Mouse (Mus musculus) kidney, adult 2 months (tissue): Measurements from ENCODE around the gene Ms4a4c. TPM values are rescaled to one million over a fixed set of nuclear protein-coding genes. Genes with fewer than 3 reads are reported as not detected.

ENCODE experiments used
- DNase-seq: peaks from one replicate; pipeline ENCODE4 v3.0.0; 2021
- H3K27ac ChIP-seq: fragments of 200-500 bp; 2 replicates; pipeline ENCODE4 v1.5.1; 2012; ENCODE audit warnings: low read depth, low read length, control low read depth, inconsistent platforms; ENCODE audit not compliant: insufficient read depth
- H3K27me3 ChIP-seq: fragments of 200-500 bp; replicated peaks from 2 replicates; pipeline ENCODE4 v1.6.1; 2012; ENCODE audit warnings: mild to moderate bottlenecking, moderate library complexity, low read length, inconsistent platforms; ENCODE audit not compliant: control insufficient read depth, insufficient read depth
- H3K36me3 ChIP-seq: fragments of 200-500 bp; 2 replicates; pipeline ENCODE4 v1.6.1; 2012; ENCODE audit warnings: mild to moderate bottlenecking, moderate library complexity, low read length, inconsistent platforms; ENCODE audit not compliant: control insufficient read depth, insufficient read depth
- H3K4me1 ChIP-seq: fragments of 200-500 bp; 2 replicates; pipeline ENCODE4 v1.6.1; 2011; ENCODE audit warnings: low read length; ENCODE audit not compliant: control insufficient read depth, insufficient read depth
- H3K4me3 ChIP-seq: fragments of 200-500 bp; 2 replicates; pipeline ENCODE4 v1.5.1; 2011; ENCODE audit warnings: mild to moderate bottlenecking, low read depth, low read length, control low read depth; ENCODE audit not compliant: insufficient read depth
- CTCF ChIP-seq: fragments of 200-500 bp; conservative IDR thresholded peaks from 2 replicates; pipeline ENCODE4 v1.5.1; 2011; ENCODE audit warnings: low read depth, mild to moderate bottlenecking, control low read depth, low read length, moderate library complexity, mixed read lengths; ENCODE audit not compliant: insufficient read depth, insufficient read length
- POLR2A ChIP-seq: fragments of 200-500 bp; IDR thresholded peaks from one replicate; pipeline ENCODE4 v1.6.1; 2011; ENCODE audit warnings: low read depth, low read length, control low read depth
- WGBS: fragments of 180-500 bp; shearing (Covaris S2); methylation state at CpG from one replicate; pipeline ENCODE4 v1.1.7; 2018; 5-methylcytosine and 5-hydroxymethylcytosine counted together
- polyA plus RNA-seq: library from polyadenylated mRNA; depleted of rRNA; stranded (reverse); fragments of >200 nt; gene quantifications from 2 replicates; pipeline ENCODE4 v1.2.3, GENCODE M21; 2012

Gene Ms4a4c
- polyA plus RNA-seq, 1 experiment = 1.7 TPM

- no peak for TF ChIP-seq CTCF
- TF ChIP-seq POLR2A = no peak
- Histone ChIP-seq H3K27me3 (no peaks in the 10 kb centered on the region), H3K36me3 (no peaks in the 10 kb centered on the region), H3K4me3 (no peak overlapping the region), H3K27ac (no peak overlapping the region), H3K4me1 (no peaks in the 10 kb centered on the region)
- 68% methylated on average over 2 of the region's 2 CpGs for WGBS
- no peak for DNase-seq
Measured at GRCm38 (mm10) chr19:11387109-11387508, 17.5 kb upstream of the Ms4a4c start.

DNA sequence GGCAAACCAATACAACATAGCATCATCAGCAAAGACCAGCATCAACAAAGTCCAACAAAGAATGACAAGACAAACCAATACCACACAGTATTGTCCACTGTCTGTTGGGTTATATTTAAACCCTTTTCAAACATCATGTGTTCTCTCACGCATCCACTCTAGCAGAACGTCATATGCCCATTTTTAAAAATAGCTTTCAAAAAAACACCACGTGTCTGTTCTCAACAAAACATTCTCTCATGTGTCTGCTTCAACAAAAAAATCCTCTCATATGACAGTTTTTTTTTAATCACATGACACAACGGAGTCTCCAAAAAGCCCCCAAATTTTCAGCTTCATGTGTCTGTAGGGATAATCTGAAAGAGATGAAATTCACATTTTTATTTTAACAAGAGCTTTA is 16.9 kb upstream of the Ms4a4c start:
- H3K27ac ChIP-seq = no peak overlapping the region
- no peaks in the 10 kb centered on the region for H3K36me3 ChIP-seq
- no peaks in the 10 kb centered on the region for H3K27me3 ChIP-seq
- 78% methylated on average over 4 of the region's 4 CpGs for WGBS
- H3K4me3 ChIP-seq = no peak overlapping the region
- no peak for DNase-seq
- no peak for TF ChIP-seq POLR2A
- TF ChIP-seq CTCF = no peak
- H3K4me1 ChIP-seq = no peaks in the 10 kb centered on the region

DNA sequence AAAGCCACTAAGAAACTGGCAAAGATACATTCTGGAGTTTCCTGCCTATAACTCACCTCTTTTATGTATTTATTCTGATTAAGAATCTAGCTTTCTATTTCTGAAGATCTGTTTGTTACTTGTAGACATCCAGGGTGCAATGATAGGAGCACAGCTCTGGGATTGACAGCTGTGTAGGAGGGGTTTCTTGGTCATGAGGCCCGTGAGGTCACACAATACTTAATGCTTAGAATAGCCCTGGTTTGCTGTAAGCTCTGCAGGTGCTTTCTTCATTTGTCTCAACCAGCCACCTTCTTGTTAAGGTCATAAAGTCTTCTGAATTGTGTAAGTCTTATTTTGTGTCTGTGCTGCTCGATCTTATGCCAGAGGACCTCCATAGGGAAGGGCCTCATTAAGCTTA is 15.6 kb upstream of the Ms4a4c start:
- DNase-seq = no peak
- WGBS = 68% methylated on average over 2 of the region's 2 CpGs
- no peaks in the 10 kb centered on the region for H3K36me3 ChIP-seq
- H3K4me1 ChIP-seq = no peaks in the 10 kb centered on the region
- no peak overlapping the region for H3K4me3 ChIP-seq
- H3K27me3 ChIP-seq = no peaks in the 10 kb centered on the region
- TF ChIP-seq POLR2A (no peak), CTCF (no peak)
- no peak overlapping the region for H3K27ac ChIP-seq

DNA sequence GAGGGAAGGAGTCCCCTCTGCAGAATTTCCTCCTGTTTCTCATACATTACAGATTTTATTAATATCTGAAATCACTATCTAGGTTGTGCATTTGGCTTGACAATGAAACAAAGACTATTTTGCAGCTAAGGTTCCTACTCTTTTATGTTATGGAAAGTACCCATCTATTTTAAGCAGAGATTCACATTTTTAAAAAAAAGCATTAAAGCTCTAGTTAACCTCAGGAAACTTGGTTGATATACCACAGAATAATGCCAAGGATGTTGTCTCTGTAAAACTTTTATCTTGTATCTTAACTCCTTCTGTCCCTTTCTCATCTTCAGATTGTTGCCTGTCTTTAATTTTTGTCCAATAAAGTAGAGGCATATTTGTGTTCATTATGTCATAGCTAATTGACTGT is 8.8 kb upstream of the Ms4a4c start:
- no peak for TF ChIP-seq POLR2A
- TF ChIP-seq CTCF = no peak
- no peak for DNase-seq
- Histone ChIP-seq H3K4me1 (no peaks in the 10 kb centered on the region), H3K27ac (no peak overlapping the region), H3K27me3 (no peaks in the 10 kb centered on the region), H3K36me3 (no peaks in the 10 kb centered on the region), H3K4me3 (no peak overlapping the region)

DNA sequence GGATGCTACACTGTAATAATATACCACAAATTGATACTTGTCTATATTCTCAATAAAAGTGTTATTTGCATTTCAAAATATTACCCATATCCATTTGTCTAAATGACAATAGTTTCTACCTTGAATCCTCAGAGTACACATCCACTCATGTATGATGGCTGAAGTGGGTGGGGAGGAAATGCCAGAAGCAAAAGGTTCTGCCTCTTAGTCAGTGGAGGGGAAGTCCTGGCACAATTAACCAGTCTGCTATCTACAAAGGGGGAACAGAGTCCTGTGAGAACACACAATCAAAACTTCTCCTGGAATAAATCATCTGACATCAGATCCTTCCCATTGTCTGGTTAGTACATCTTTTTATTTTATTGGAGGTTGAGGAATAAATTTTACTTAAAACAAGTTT is 2.9 kb downstream of the Ms4a4c start:
- DNase-seq = no peak
- Histone ChIP-seq H3K4me3 (no peak overlapping the region), H3K27ac (no peak overlapping the region), H3K36me3 (no peaks in the 10 kb centered on the region), H3K4me1 (no peaks in the 10 kb centered on the region), H3K27me3 (no peaks in the 10 kb centered on the region)
- TF ChIP-seq CTCF = no peak
- no peak for TF ChIP-seq POLR2A

DNA sequence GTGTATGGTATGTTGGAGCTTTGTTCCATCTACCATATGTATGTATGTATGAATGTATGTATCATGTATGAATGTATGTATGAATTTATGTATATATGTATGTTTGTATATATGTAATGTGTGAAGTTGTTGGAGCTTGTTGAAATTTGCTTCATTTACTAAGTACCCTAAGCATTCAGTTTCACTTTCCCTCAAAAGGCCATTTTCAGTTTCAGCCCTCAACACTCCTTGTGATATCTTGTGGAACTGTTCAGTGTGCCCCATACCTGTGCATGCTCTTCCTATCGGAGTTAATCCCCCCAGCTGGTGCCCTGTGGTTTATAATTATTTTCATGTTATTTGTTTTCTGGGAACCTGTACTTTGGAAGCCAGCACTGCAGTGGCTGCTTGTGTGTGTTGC is 4.0 kb downstream of the Ms4a4c start:
- no peak overlapping the region for H3K4me3 ChIP-seq
- no peaks in the 10 kb centered on the region for H3K4me1 ChIP-seq
- no peaks in the 10 kb centered on the region for H3K36me3 ChIP-seq
- no peak for DNase-seq
- WGBS = 85% methylated on average over 1 of the region's 1 CpGs
- H3K27ac ChIP-seq = no peak overlapping the region
- H3K27me3 ChIP-seq = no peaks in the 10 kb centered on the region
- no peak for TF ChIP-seq POLR2A
- TF ChIP-seq CTCF = no peak

- Histone ChIP-seq H3K4me1 (no peaks in the 10 kb centered on the region), H3K4me3 (no peak overlapping the region), H3K36me3 (no peaks in the 10 kb centered on the region), H3K27ac (no peak overlapping the region), H3K27me3 (no peaks in the 10 kb centered on the region)
- DNase-seq = no peak
- 79% methylated on average over 1 of the region's 1 CpGs for WGBS
- no peak for TF ChIP-seq CTCF
Measured at GRCm38 (mm10) chr19:11411640-11412039, 7.1 kb downstream of the Ms4a4c start.

- Histone ChIP-seq H3K27ac (no peak overlapping the region), H3K36me3 (no peaks in the 10 kb centered on the region), H3K27me3 (no peaks in the 10 kb centered on the region), H3K4me3 (no peak overlapping the region), H3K4me1 (no peaks in the 10 kb centered on the region)
- 94% methylated on average over 1 of the region's 1 CpGs for WGBS
- no peak for DNase-seq
- TF ChIP-seq POLR2A (no peak), CTCF (no peak)
Measured at GRCm38 (mm10) chr19:11414084-11414483, 9.5 kb downstream of the Ms4a4c start.
